Mouse (Mus musculus) embryonic facial prominence, embryonic 11.5 days (tissue): Measurements from ENCODE around the gene Arl8b. TPM values are rescaled to one million over a fixed set of nuclear protein-coding genes. Genes with fewer than 3 reads are reported as not detected.

Source experiments
- ATAC-seq: fragments of 200-750 bp; cut with Nextera tagmentation; replicated peaks from 2 replicates; pipeline ENCODE4 v1.8.0; 2017; ENCODE audit warnings: low read depth; ENCODE audit not compliant: insufficient number of reproducible peaks, low FRiP score, low TSS enrichment
- DNase-seq: peaks from one replicate; pipeline ENCODE4 v3.0.0-alpha.2; 2015; ENCODE audit warnings: low spot score
- H3K27ac ChIP-seq: fragments of 300-500 bp; sonication (generic); replicated peaks from 2 replicates; pipeline ENCODE4 v1.5.1; 2014; ENCODE audit warnings: mild to moderate bottlenecking, low read depth, low read length, control low read depth
- H3K27me3 ChIP-seq: fragments of 300-500 bp; sonication (generic); 2 replicates; pipeline ENCODE4 v1.6.1; 2014; ENCODE audit warnings: mild to moderate bottlenecking, low read length, moderate library complexity, mixed read lengths; ENCODE audit not compliant: control insufficient read depth, insufficient read depth
- H3K36me3 ChIP-seq: fragments of 300-500 bp; sonication (generic); replicated peaks from 2 replicates; pipeline ENCODE4 v1.6.1; 2014; ENCODE audit warnings: low read depth, mild to moderate bottlenecking, low read length, moderate library complexity, mixed read lengths; ENCODE audit not compliant: control insufficient read depth, insufficient read depth
- H3K4me1 ChIP-seq: fragments of 300-500 bp; sonication (generic); 2 replicates; pipeline ENCODE4 v1.6.1; 2014; ENCODE audit warnings: low read length, mixed read lengths; ENCODE audit not compliant: control insufficient read depth, insufficient read depth
- H3K4me2 ChIP-seq: fragments of 300-500 bp; sonication (generic); 2 replicates; pipeline ENCODE4 v1.6.1; 2014; ENCODE audit warnings: low read depth, mild to moderate bottlenecking, control low read depth, low read length, moderate library complexity
- H3K4me3 ChIP-seq: fragments of 300-500 bp; sonication (generic); 2 replicates; pipeline ENCODE4 v1.5.1; 2014; ENCODE audit warnings: low read depth, low read length, control low read depth
- H3K9ac ChIP-seq: fragments of 300-500 bp; sonication (generic); replicated peaks from 2 replicates; pipeline ENCODE4 v1.6.1; 2014; ENCODE audit warnings: mild to moderate bottlenecking, control low read depth, low read length
- H3K9me3 ChIP-seq: fragments of 300-500 bp; sonication (generic); replicated peaks from 2 replicates; pipeline ENCODE4 v1.6.1; 2016; ENCODE audit warnings: mild to moderate bottlenecking, low read length, inconsistent platforms, mixed read lengths; ENCODE audit not compliant: control insufficient read depth
- WGBS: fragments of 180-500 bp; shearing (Covaris S2); extraction: QIAGEN DNeasy Blood & Tissue Kit; methylation state at CpG from one replicate; pipeline ENCODE4 v1.1.7; 2014; 5-methylcytosine and 5-hydroxymethylcytosine counted together
- polyA plus RNA-seq: library from polyadenylated mRNA; unstranded; fragments of >200 nt; fragmentation: Nextera tagmentation; extraction: Ambion mirVana; gene quantifications from 2 replicates; pipeline ENCODE4 v1.2.1, GENCODE M21; 2014

Gene Arl8b
- 83.6 and 92.1 TPM in 2 replicates for polyA plus RNA-seq

GRCm38 (mm10) chr6:108782526-108783183, at the start of gene Arl8b:
TSS of gene Arl8b (plus strand) at chr6:108783099.
- 10% methylated on average over 36 of the region's 36 CpGs for WGBS
- peak within 1 kb of the TSS; percentile 94 for H3K9ac ChIP-seq
- H3K4me2 ChIP-seq, result peak within 1 kb of the TSS; percentile 78
- DNase-seq, result peak; percentile 96
- H3K9me3 ChIP-seq, result no peaks in the 10 kb centered on the region
- peak; percentile 93 for ATAC-seq
- H3K4me3 ChIP-seq, result peak within 1 kb of the TSS; percentile 100
- H3K27me3 ChIP-seq, result no peaks in the 10 kb centered on the region
- H3K27ac ChIP-seq, result peak within 1 kb of the TSS; percentile 78; the same call in 1 of the 2 replicates
- H3K4me1 ChIP-seq, result no peaks in the 10 kb centered on the region
- H3K36me3 ChIP-seq, result no peaks in the 10 kb centered on the region

GRCm38 (mm10) chr6:108735910-108736750, 46.8 kb upstream of the Arl8b start:
- H3K4me1 ChIP-seq, result no peaks in the 10 kb centered on the region
- H3K9ac ChIP-seq, result no peak overlapping the region
- ATAC-seq (no peak; the same call in 1 of the 2 replicates), DNase-seq (peak; percentile 83)
- H3K4me3 ChIP-seq, result no peak overlapping the region
- H3K36me3 ChIP-seq, result no peaks in the 10 kb centered on the region
- no peaks in the 10 kb centered on the region for H3K9me3 ChIP-seq
- 48% methylated on average over 9 of the region's 9 CpGs for WGBS
- H3K27ac ChIP-seq, result no peak overlapping the region
- H3K4me2 ChIP-seq, result no peak overlapping the region
- no peaks in the 10 kb centered on the region for H3K27me3 ChIP-seq

- ATAC-seq (no peak; the same call in 1 of the 2 replicates), DNase-seq (no peak)
- 62% methylated on average over 9 of the region's 9 CpGs for WGBS
- Histone ChIP-seq H3K4me2 (no peak overlapping the region), H3K4me1 (no peaks in the 10 kb centered on the region), H3K27ac (no peak overlapping the region), H3K9me3 (no peaks in the 10 kb centered on the region), H3K4me3 (no peak overlapping the region), H3K27me3 (no peaks in the 10 kb centered on the region), H3K9ac (no peak overlapping the region), H3K36me3 (no peaks in the 10 kb centered on the region)
Measured at GRCm38 (mm10) chr6:108738463-108739203, 44.3 kb upstream of the Arl8b start.

DNA sequence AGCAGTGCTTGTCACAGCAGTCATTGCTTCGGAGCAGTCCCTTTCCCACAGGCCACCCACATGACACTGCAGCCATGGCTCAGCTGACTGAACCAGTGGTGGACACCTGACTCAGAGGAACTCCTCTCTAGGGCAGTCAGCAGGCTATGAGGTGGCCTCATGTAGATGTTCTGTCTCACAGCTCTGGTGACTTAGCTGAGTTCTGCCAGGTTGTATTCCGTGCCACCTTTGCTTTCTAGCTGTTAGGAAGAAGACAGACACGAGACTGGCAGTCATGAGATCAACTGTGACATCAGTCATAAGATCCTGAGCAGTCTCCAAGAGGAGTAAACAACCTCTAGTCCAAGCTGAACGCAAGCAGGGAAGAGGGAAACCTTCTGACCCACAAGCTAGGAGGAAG, 42.3 kb upstream of the Arl8b start:
- no peaks in the 10 kb centered on the region for H3K9me3 ChIP-seq
- no peaks in the 10 kb centered on the region for H3K27me3 ChIP-seq
- H3K4me2 ChIP-seq, result no peak overlapping the region
- H3K9ac ChIP-seq, result no peak overlapping the region
- H3K4me1 ChIP-seq, result no peaks in the 10 kb centered on the region
- DNase-seq (no peak), ATAC-seq (no peak)
- no peak overlapping the region for H3K27ac ChIP-seq
- WGBS, result 75% methylated on average over 4 of the region's 4 CpGs
- no peaks in the 10 kb centered on the region for H3K36me3 ChIP-seq
- H3K4me3 ChIP-seq, result no peak overlapping the region

DNA sequence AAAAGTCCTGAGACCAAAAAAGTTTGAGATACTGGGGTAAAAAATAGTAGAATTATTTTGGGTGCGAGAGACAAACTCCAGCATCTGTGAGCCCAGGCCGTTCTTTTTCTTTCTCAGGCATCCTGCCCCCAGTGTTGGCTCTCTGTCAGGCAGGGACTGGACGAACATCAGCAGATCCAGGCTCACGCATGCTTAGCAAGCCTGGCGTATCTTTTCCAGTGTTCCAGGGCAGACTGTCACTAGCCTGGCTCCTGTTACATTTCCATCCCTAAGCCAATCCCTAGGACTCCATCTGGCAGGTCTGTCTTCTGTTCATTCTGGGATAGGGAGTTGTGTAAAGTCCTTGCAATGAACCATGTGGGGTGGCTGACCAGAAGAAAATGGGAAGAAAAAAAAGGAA, 39.2 kb upstream of the Arl8b start:
- DNase-seq (no peak), ATAC-seq (no peak)
- H3K27ac ChIP-seq, result no peak overlapping the region
- WGBS, result 85% methylated on average over 5 of the region's 5 CpGs
- H3K9ac ChIP-seq, result no peak overlapping the region
- no peak overlapping the region for H3K4me3 ChIP-seq
- no peaks in the 10 kb centered on the region for H3K27me3 ChIP-seq
- no peak overlapping the region for H3K4me2 ChIP-seq
- no peaks in the 10 kb centered on the region for H3K4me1 ChIP-seq
- no peaks in the 10 kb centered on the region for H3K9me3 ChIP-seq
- H3K36me3 ChIP-seq, result no peaks in the 10 kb centered on the region

GRCm38 (mm10) chr6:108751324-108751723, 31.6 kb upstream of the Arl8b start:
- no peak for DNase-seq
- Histone ChIP-seq H3K9ac (no peak overlapping the region), H3K9me3 (no peaks in the 10 kb centered on the region), H3K27me3 (no peaks in the 10 kb centered on the region), H3K36me3 (no peaks in the 10 kb centered on the region), H3K27ac (no peak overlapping the region), H3K4me2 (no peak overlapping the region), H3K4me3 (no peak overlapping the region), H3K4me1 (no peaks in the 10 kb centered on the region)
- ATAC-seq, result no peak
- WGBS, result 93% methylated on average over 7 of the region's 7 CpGs

DNA sequence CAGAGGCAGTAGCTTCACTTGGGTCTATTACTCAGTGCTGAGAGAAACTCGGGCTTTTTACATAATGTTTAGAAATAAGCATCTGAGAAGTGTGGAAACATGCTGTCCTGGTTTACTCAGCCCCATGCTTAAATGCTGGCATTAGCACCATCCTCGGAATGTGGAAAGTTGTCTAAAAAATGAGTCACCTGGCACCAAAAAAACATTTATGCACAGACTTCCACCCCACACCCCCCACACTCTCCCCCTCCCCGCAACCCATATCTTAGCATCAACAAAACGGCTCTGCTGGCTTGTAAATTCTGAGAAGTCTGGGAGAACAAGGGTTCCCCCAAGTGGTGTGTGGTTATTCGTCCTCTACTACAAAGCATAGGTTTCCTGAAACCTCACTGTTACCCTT, 30.5 kb upstream of the Arl8b start:
- DNase-seq, result no peak
- Histone ChIP-seq H3K4me1 (no peaks in the 10 kb centered on the region), H3K27ac (no peak overlapping the region), H3K27me3 (no peaks in the 10 kb centered on the region), H3K4me3 (no peak overlapping the region), H3K9me3 (no peaks in the 10 kb centered on the region), H3K36me3 (no peaks in the 10 kb centered on the region), H3K4me2 (no peak overlapping the region), H3K9ac (no peak overlapping the region)
- ATAC-seq, result no peak
- 63% methylated on average over 5 of the region's 5 CpGs for WGBS
